Comparison of ENCODE assay signal across 9 mouse cellular contexts in genomic region chr15:62229491-62230283, GRCm38 (mm10).
A peak's percentile ranks its signal among the peaks of the same experiment; 100 is the strongest.
DNase-seq lines count a peak whose midpoint lies in the region; ATAC-seq and TF ChIP-seq lines count a peak whose summit lies in the region.
"Had no signal": no experiment of that assay in that cellular context is flagged by ENCODE, and none has a peak within 500 bp of the region (broad histone marks: within the 10 kb centered on the region; RNA-seq: fewer than 3 reads in every experiment).

No protein-coding gene starts in this region.

- H3K4me3 ChIP-seq in heart, embryonic 11.5 days (ENCODE audit: low read depth, low read length): no peak overlapping the region
- H3K4me3 ChIP-seq in liver, postnatal 0 days (ENCODE audit: low read depth, low read length): no peak overlapping the region
- H3K4me3 ChIP-seq: neural tube, embryonic 13.5 days had no signal

- no peak overlapping the region for H3K27ac ChIP-seq in heart, embryonic 11.5 days (ENCODE audit: low read depth, low read length)
- peak overlapping the region; percentile 39; the same call in 1 of the 2 replicates for H3K27ac ChIP-seq in liver, postnatal 0 days (ENCODE audit: low read depth)
- H3K27ac ChIP-seq: macrophage; neural tube, embryonic 13.5 days had no signal

- H3K9ac ChIP-seq in heart, embryonic 11.5 days (ENCODE audit: low read depth, low read length): no peak overlapping the region
- H3K9ac ChIP-seq in liver, postnatal 0 days (replicated peaks): no peak overlapping the region
- H3K9ac ChIP-seq: neural tube, embryonic 13.5 days had no signal

- TF ChIP-seq CTCF in liver, postnatal 0 days (IDR thresholded peaks at IDR 0.05; ENCODE audit: low read depth): no peak

- TF ChIP-seq EP300 in liver, postnatal 0 days (IDR thresholded peaks at IDR 0.05; ENCODE audit: low read depth): no peak

- H3K4me1 ChIP-seq in heart, embryonic 11.5 days (ENCODE audit: control insufficient read depth, insufficient read depth, low read length): 0 out of 2 replicates have a peak, but pooled peaks cover 5% of the 10 kb centered on the region
- peaks cover 11% of the 10 kb centered on the region for H3K4me1 ChIP-seq in liver, postnatal 0 days (ENCODE audit: insufficient read depth)
- H3K4me1 ChIP-seq: neural tube, embryonic 13.5 days had no signal

- 70% methylated on average over 8 of the region's 8 CpGs for WGBS in heart, embryonic 11.5 days (ENCODE audit: insufficient replicate concordance)
- WGBS in liver, postnatal 0 days (ENCODE audit: insufficient replicate concordance): 72% methylated on average over 8 of the region's 8 CpGs

- peak; percentile 41 for DNase-seq in lung, postnatal 10 days
- no peak for DNase-seq in lung, postnatal 4 days
- peak; percentile 65 for DNase-seq in c-Kit-positive CD71-positive TER-119-positive erythroid progenitor cells, embryonic 14.5 days (ENCODE audit: low spot score)
- no peak for DNase-seq in liver, postnatal 0 days
- DNase-seq in thymus, postnatal 10 days (ENCODE audit: low spot score in 2 of 2): no peak
- no peak for DNase-seq in cerebellum, adult 11-12 months

- ATAC-seq in heart, embryonic 11.5 days (replicated peaks; ENCODE audit: insufficient number of reproducible peaks, low FRiP score, low TSS enrichment): 0 out of 2 replicates have a peak, but pooled peaks have one; percentile 39
- ATAC-seq in liver, postnatal 0 days: 0 out of 2 replicates have a peak, but pooled peaks have one; percentile 15

- H3K36me3 ChIP-seq in heart, embryonic 11.5 days (ENCODE audit: control insufficient read depth, insufficient read depth, low read length): no peaks in the 10 kb centered on the region
- H3K36me3 ChIP-seq in liver, postnatal 0 days (replicated peaks; ENCODE audit: insufficient read depth, low read length): no peaks in the 10 kb centered on the region
- H3K36me3 ChIP-seq: neural tube, embryonic 13.5 days had no signal

- H3K27me3 ChIP-seq in heart, embryonic 11.5 days (ENCODE audit: control insufficient read depth, insufficient read depth, low read length): no peaks in the 10 kb centered on the region
- no peaks in the 10 kb centered on the region for H3K27me3 ChIP-seq in liver, postnatal 0 days (ENCODE audit: insufficient read depth, low read length)
- H3K27me3 ChIP-seq: neural tube, embryonic 13.5 days had no signal

- H3K4me2 ChIP-seq in heart, embryonic 11.5 days: no peak overlapping the region
- no peak overlapping the region for H3K4me2 ChIP-seq in liver, postnatal 0 days (ENCODE audit: low read depth, low read length)
- H3K4me2 ChIP-seq: neural tube, embryonic 13.5 days had no signal

- H3K9me3 ChIP-seq in heart, embryonic 11.5 days (replicated peaks; ENCODE audit: control insufficient read depth, low read length): no peaks in the 10 kb centered on the region
- no peaks in the 10 kb centered on the region for H3K9me3 ChIP-seq in liver, postnatal 0 days (ENCODE audit: low read length)
- H3K9me3 ChIP-seq: neural tube, embryonic 13.5 days had no signal

Comparison
In these comparisons a context has a peak if more than half of its experiments do, and no peak if none do; other contexts are left out.
1. DNase-seq: peak in lung, postnatal 10 days (single experiment) and c-Kit-positive CD71-positive TER-119-positive erythroid progenitor cells, embryonic 14.5 days (single experiment); none in lung, postnatal 4 days (0 of 2), liver, postnatal 0 days (single experiment), thymus, postnatal 10 days (0 of 2) and cerebellum, adult 11-12 months (single experiment).